Mouse (Mus musculus): ENCODE data around the gene Camta1. TPM values are rescaled to one million over a fixed set of nuclear protein-coding genes. Genes with fewer than 3 reads are reported as not detected.

The Camta1 gene
- polyA plus RNA-seq, 1 experiment from 2014 or later, result 171 TPM

- Histone ChIP-seq H3K27ac (no peak overlapping the region), H3K27me3 (ENCODE audit: control insufficient read depth, insufficient read depth, low read length) (no peaks in the 10 kb centered on the region), H3K36me3 (replicated peaks; ENCODE audit: control insufficient read depth, insufficient read depth) (no peaks in the 10 kb centered on the region), H3K4me2 (replicated peaks) (peak overlapping the region; percentile 29), H3K9ac (no peak overlapping the region), H3K4me1 (replicated peaks; ENCODE audit: control insufficient read depth, insufficient read depth, low read length) (0 out of 2 replicates have a peak, but pooled peaks cover 6% of the 10 kb centered on the region), H3K9me3 (ENCODE audit: control insufficient read depth, low read length) (no peaks in the 10 kb centered on the region), H3K4me3 (replicated peaks; ENCODE audit: low read length) (no peak overlapping the region)
- ATAC-seq (ENCODE audit: low FRiP score) (no peak), DNase-seq (ENCODE audit: low spot score) (peak; percentile 39)
- 53% methylated on average over 14 of the region's 14 CpGs for WGBS
Measured at GRCm38 (mm10) chr4:151876400-151876799, 14.7 kb upstream of the Camta1 start.

GRCm38 (mm10) chr4:151863511-151863910 lies 1.8 kb upstream of the Camta1 start:
- Histone ChIP-seq H3K4me2 (replicated peaks) (peak overlapping the region; percentile 83), H3K27ac (no peak overlapping the region), H3K4me1 (replicated peaks; ENCODE audit: control insufficient read depth, insufficient read depth, low read length) (peaks cover 20% of the 10 kb centered on the region), H3K9ac (peak overlapping the region; percentile 62; the same call in 1 of the 2 replicates), H3K27me3 (ENCODE audit: control insufficient read depth, insufficient read depth, low read length) (no peaks in the 10 kb centered on the region), H3K36me3 (replicated peaks; ENCODE audit: control insufficient read depth, insufficient read depth) (no peaks in the 10 kb centered on the region), H3K4me3 (replicated peaks; ENCODE audit: low read length) (no peak overlapping the region), H3K9me3 (ENCODE audit: control insufficient read depth, low read length) (no peaks in the 10 kb centered on the region)
- ATAC-seq (ENCODE audit: low FRiP score) (no peak), DNase-seq (ENCODE audit: low spot score) (no peak)
- 56% methylated on average over 9 of the region's 9 CpGs for WGBS

DNA sequence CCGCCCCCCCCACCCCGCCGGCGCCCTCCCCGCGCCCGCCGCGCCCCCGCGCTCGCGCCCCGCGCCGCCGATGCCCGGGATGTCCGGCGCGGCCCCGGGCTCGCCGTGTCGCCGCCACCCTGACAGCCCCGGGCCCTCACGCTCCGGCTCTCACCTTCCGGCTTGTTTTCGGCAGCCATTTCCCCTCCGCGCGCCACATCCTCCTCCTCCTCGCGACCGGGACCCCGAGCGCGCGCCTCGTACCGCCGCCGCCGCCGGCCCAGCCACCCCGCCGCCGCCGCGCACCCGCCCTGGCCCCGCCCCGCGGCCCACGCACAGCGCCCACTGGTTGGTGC lies 238 bp downstream of the Camta1 start:
- peak overlapping the region; percentile 92 for H3K4me2 ChIP-seq (replicated peaks)
- no peaks in the 10 kb centered on the region for H3K27me3 ChIP-seq (ENCODE audit: control insufficient read depth, insufficient read depth, low read length)
- peak overlapping the region; percentile 83 for H3K27ac ChIP-seq
- no peaks in the 10 kb centered on the region for H3K9me3 ChIP-seq (ENCODE audit: control insufficient read depth, low read length)
- peak overlapping the region; percentile 83 for H3K9ac ChIP-seq
- WGBS, result 2% methylated on average over 14 of the region's 58 CpGs
- peaks cover 20% of the 10 kb centered on the region for H3K4me1 ChIP-seq (replicated peaks; ENCODE audit: control insufficient read depth, insufficient read depth, low read length)
- peak overlapping the region; percentile 77 for H3K4me3 ChIP-seq (replicated peaks; ENCODE audit: low read length)
- DNase-seq (ENCODE audit: low spot score) (no peak), ATAC-seq (ENCODE audit: low FRiP score) (no peak)
- no peaks in the 10 kb centered on the region for H3K36me3 ChIP-seq (replicated peaks; ENCODE audit: control insufficient read depth, insufficient read depth)

- no peak for ATAC-seq (ENCODE audit: low FRiP score)
- Histone ChIP-seq H3K36me3 (replicated peaks; ENCODE audit: control insufficient read depth, insufficient read depth) (no peaks in the 10 kb centered on the region), H3K4me1 (replicated peaks; ENCODE audit: control insufficient read depth, insufficient read depth, low read length) (peaks cover 20% of the 10 kb centered on the region), H3K27me3 (ENCODE audit: control insufficient read depth, insufficient read depth, low read length) (no peaks in the 10 kb centered on the region), H3K27ac (peak overlapping the region; percentile 83), H3K9me3 (ENCODE audit: control insufficient read depth, low read length) (no peaks in the 10 kb centered on the region), H3K9ac (peak overlapping the region; percentile 83), H3K4me2 (replicated peaks) (peak overlapping the region; percentile 92), H3K4me3 (replicated peaks; ENCODE audit: low read length) (peak overlapping the region; percentile 77)
- peak; percentile 32 for DNase-seq (ENCODE audit: low spot score)
- WGBS, result 3% methylated on average over 15 of the region's 63 CpGs
Measured at GRCm38 (mm10) chr4:151860441-151861331, 990 bp downstream of the Camta1 start.

DNA sequence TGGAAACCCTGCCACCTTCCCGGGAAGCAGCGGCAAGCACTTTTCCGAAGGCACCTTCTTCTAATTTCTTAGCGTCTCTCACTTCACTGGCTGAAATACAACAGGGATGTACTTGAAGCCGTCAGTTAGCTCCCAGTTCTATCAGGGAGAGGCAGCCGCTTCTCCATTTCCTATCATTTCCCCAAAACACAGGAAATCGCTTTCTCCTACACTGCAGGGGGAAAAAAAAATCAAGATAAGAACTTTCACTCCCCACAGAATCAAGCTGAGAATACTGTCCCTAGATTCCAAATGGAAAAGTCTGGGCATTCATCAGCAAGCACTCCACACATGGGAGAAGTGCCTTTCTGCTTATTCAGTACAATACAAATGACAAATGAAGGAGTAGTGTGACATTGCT lies 2.4 kb downstream of the Camta1 start:
- H3K4me3 ChIP-seq (replicated peaks; ENCODE audit: low read length), result no peak overlapping the region
- H3K9me3 ChIP-seq (ENCODE audit: control insufficient read depth, low read length), result no peaks in the 10 kb centered on the region
- no peak overlapping the region for H3K4me2 ChIP-seq (replicated peaks)
- H3K27ac ChIP-seq, result no peak overlapping the region
- no peak for DNase-seq (ENCODE audit: low spot score)
- no peak overlapping the region for H3K9ac ChIP-seq
- peaks cover 20% of the 10 kb centered on the region for H3K4me1 ChIP-seq (replicated peaks; ENCODE audit: control insufficient read depth, insufficient read depth, low read length)
- H3K36me3 ChIP-seq (replicated peaks; ENCODE audit: control insufficient read depth, insufficient read depth), result no peaks in the 10 kb centered on the region
- no peaks in the 10 kb centered on the region for H3K27me3 ChIP-seq (ENCODE audit: control insufficient read depth, insufficient read depth, low read length)
- no peak for ATAC-seq (ENCODE audit: low FRiP score)
- 86% methylated on average over 7 of the region's 7 CpGs for WGBS

- Histone ChIP-seq H3K9me3 (ENCODE audit: control insufficient read depth, low read length) (no peaks in the 10 kb centered on the region), H3K9ac (no peak overlapping the region), H3K27me3 (ENCODE audit: control insufficient read depth, insufficient read depth, low read length) (no peaks in the 10 kb centered on the region), H3K36me3 (replicated peaks; ENCODE audit: control insufficient read depth, insufficient read depth) (no peaks in the 10 kb centered on the region), H3K4me2 (replicated peaks) (no peak overlapping the region), H3K27ac (no peak overlapping the region), H3K4me3 (replicated peaks; ENCODE audit: low read length) (no peak overlapping the region), H3K4me1 (replicated peaks; ENCODE audit: control insufficient read depth, insufficient read depth, low read length) (no peaks in the 10 kb centered on the region)
- ATAC-seq (ENCODE audit: low FRiP score) (no peak), DNase-seq (ENCODE audit: low spot score) (peak; percentile 74)
- 64% methylated on average over 3 of the region's 3 CpGs for WGBS
Measured at GRCm38 (mm10) chr4:151853949-151854348, 7.7 kb downstream of the Camta1 start.

DNA sequence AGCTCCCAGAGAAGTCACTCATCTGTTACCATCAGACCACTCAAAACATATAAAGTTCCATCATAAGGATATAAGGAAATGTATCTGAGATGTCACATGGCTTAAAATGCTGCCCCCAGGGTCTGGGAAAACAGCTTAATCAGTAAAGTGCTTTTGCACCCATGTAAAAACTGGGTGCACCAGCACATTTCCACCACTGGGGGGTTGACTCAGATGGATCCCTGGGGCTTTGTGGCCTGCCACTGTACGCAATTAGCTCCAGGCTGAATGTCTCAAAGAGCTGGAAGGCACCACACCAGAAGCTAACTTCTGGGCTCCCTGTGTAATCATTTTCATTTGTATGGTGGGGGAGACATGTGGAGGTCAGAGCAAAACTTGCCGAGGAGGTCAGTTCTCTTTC lies 10.5 kb downstream of the Camta1 start:
- no peak overlapping the region for H3K27ac ChIP-seq

GRCm38 (mm10) chr4:151842591-151842990 lies 19.1 kb downstream of the Camta1 start:
- Histone ChIP-seq H3K9me3 (ENCODE audit: control insufficient read depth, low read length) (no peaks in the 10 kb centered on the region), H3K27ac (no peak overlapping the region), H3K36me3 (replicated peaks; ENCODE audit: control insufficient read depth, insufficient read depth) (no peaks in the 10 kb centered on the region), H3K9ac (no peak overlapping the region), H3K4me1 (replicated peaks; ENCODE audit: control insufficient read depth, insufficient read depth, low read length) (no peaks in the 10 kb centered on the region), H3K4me2 (replicated peaks) (no peak overlapping the region), H3K4me3 (replicated peaks; ENCODE audit: low read length) (no peak overlapping the region), H3K27me3 (ENCODE audit: control insufficient read depth, insufficient read depth, low read length) (no peaks in the 10 kb centered on the region)
- ATAC-seq (ENCODE audit: low FRiP score) (no peak), DNase-seq (ENCODE audit: low spot score) (no peak)
- 20% methylated on average over 2 of the region's 2 CpGs for WGBS

More for the DNA sequence above, 10.5 kb downstream of the Camta1 start:
- Histone ChIP-seq H3K9me3 (ENCODE audit: control insufficient read depth, low read length) (no peaks in the 10 kb centered on the region), H3K4me2 (replicated peaks) (no peak overlapping the region), H3K36me3 (replicated peaks; ENCODE audit: control insufficient read depth, insufficient read depth) (no peaks in the 10 kb centered on the region), H3K9ac (no peak overlapping the region), H3K4me3 (replicated peaks; ENCODE audit: low read length) (no peak overlapping the region), H3K4me1 (replicated peaks; ENCODE audit: control insufficient read depth, insufficient read depth, low read length) (no peaks in the 10 kb centered on the region), H3K27me3 (ENCODE audit: control insufficient read depth, insufficient read depth, low read length) (no peaks in the 10 kb centered on the region)
- DNase-seq (ENCODE audit: low spot score) (peak; percentile 42), ATAC-seq (ENCODE audit: low FRiP score) (no peak)
- 58% methylated on average over 2 of the region's 2 CpGs for WGBS

DNA sequence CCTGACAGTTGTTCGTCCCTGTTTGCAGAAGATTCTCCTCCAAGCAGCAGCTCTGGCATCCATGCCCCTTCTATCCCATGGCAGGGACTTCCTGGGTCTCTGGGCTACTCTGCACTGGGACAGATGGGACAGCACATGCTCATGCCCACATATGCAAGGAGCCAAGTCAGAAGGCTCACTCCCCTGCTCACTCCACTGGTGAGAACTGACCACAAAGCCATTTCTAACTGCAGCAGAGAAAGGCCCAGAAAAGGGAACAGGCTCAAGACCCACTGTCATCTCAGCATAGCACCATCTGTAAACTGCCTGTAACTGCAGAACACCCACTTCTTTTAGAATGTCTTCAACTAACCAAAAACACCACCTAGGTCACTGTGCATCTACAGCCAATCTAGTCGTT lies 23.2 kb downstream of the Camta1 start:
- Histone ChIP-seq H3K27ac (no peak overlapping the region), H3K4me2 (replicated peaks) (no peak overlapping the region), H3K4me1 (replicated peaks; ENCODE audit: control insufficient read depth, insufficient read depth, low read length) (peaks cover 3% of the 10 kb centered on the region; the same call in 1 of the 2 replicates), H3K4me3 (replicated peaks; ENCODE audit: low read length) (no peak overlapping the region), H3K27me3 (ENCODE audit: control insufficient read depth, insufficient read depth, low read length) (no peaks in the 10 kb centered on the region), H3K36me3 (replicated peaks; ENCODE audit: control insufficient read depth, insufficient read depth) (no peaks in the 10 kb centered on the region), H3K9me3 (ENCODE audit: control insufficient read depth, low read length) (no peaks in the 10 kb centered on the region), H3K9ac (no peak overlapping the region)
- WGBS, result 81% methylated on average over 2 of the region's 2 CpGs
- DNase-seq (ENCODE audit: low spot score), result no peak
- ATAC-seq (ENCODE audit: low FRiP score), result no peak
